Mouse (Mus musculus) layer of hippocampus, postnatal 36 days (tissue): ENCODE data around the gene Tnrc18. TPM values are rescaled to one million over a fixed set of nuclear protein-coding genes. Genes with fewer than 3 reads are reported as not detected.

ENCODE experiments used
- DNase-seq, 2 experiments: peaks; one replicate each; pipeline ENCODE4 v3.0.0; 2022
- total RNA-seq, 2 experiments: library from RNA; stranded (reverse); gene quantifications; 2 replicates each; pipeline ENCODE4 v1.2.3; 2021

Gene Tnrc18
- total RNA-seq, 2 experiments from 2014 or later: 146 to 156 TPM

DNA sequence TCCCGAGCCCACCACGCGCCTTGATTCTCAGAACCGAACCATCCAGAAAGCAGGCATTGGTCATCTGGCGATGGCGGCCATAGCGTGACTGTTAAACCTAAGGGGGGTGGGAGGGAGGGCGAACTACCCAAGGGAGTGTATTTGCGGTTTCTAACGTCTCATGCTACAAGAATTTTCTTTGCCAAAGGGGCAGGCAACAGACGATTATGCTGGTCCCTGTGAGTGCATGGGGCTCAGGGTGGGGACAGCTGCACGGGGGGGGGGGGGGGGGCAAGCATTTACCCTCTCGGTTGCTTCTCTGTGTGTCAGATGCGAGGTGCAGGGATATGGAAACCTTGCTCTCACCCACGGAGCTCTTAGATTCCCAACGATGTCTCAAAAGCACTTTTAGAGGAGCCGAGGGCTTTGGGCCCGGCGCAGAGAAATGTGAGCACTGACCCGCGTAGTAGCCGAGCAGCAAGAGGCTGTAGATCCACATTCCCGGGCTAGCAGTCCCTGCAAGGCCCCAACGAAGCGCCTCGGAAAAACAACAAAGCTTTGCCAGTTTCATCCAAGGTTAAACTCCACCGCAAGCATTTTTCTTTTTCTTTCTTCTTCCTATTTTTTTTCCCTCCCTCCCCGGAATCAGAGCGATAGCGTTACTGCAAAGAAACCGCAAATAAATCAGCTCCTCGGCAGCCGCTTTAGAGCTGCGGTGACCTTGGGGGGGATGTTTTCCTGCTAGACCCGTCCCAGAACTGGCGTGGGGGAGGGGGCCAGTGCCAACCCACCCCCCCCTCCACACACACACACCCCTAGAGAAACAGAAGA, 5.0 kb upstream of the Tnrc18 start:
- DNase-seq: no peak

DNA sequence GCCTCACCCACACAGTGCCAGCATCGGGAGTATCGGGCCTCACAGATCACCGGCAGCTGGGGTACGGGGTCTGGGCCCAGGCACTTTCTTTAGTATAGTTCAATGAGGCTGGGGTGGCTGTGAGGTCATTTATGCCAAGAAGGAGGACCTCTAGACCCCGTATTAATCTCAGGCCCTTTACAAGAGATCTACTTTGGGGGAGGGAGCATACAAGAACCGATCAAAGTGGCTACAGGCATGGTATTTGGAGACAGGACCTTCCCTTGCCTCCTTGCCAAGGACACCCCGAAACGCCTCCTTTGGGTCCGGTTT, 4.5 kb upstream of the Tnrc18 start:
- no peak for DNase-seq

DNA sequence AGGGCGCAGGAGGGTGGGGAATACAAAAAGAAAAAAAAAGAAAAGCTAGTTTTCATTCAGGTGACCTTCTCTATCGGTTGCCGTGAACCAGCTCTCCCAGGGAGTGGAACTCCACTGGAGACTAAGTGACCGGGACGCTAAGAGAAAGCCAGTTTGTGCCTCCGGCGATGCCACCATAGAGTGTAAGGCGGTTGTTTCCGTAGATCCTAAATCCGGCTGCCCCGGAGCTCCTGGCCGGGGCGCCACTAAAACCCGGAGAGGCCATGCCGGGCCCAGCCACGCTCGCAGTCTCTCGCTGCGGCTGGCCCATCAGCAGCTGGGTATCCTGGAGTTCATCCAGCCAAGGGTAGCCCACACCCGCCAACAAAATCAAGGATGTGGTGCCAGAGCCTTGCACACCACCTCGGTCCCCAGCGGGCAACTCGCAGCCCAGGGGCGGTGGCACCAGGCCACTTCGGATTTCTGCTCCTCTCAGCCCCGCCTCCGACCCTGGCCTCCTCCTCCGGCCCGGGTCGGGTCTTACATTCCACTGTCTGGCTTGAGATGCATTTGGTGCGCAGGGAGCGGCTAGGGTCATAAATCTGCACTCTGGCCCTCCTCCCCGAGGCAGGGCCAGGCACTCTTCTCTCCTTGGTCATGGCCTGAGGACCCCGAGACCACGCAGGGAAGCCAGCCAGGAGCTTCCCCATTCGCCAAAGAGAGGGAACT, 4.0 kb upstream of the Tnrc18 start:
- peak; percentile 69 to 77 for DNase-seq

DNA sequence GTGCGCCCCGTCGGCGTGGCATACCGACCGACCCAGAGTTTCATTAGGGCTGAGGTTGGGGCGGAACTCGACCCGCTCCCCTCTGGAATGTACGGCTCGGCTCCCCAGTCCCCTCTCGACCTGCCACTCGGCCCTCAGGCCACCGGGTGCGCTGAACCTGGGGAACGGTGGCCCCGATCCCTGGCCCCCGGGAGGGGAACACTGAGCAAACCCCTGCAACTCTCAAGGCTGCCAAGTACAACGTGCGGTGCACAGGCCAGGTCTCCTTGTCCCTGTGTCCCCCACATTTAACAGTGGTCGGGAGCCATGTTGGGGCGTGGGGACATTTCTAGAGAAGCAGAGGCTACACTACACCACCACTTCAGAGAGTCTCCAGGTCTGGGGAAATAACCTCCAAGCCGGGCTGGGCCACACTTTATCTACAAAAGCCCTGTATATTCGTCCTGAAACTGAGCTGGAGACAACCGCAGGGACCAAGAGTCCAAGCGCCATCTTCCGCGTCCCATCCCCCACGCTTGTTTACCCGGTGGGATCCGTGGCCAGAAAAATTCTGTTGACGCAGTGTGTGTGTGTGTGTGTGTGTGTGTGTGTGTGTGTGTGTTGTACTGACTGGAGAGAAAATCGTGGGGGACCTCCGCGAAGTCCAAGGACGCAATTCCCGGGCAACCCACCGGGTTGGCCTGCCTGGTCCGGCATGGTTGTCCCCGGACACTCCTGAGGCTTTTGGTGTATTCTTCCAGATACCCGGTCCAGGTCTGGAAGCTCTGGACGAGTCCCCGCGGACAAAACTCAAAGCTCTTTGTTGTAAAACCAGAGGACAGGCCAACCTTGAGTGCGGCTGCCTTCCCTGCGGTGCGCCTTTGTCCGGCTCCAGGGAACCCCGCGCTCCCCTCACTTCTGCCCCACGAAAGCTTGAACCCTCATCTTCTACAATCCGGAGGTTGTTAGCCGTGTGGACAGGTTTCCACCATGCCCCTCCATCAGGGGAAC, 3.1 kb upstream of the Tnrc18 start:
- DNase-seq: peak; percentile 67 to 72

DNA sequence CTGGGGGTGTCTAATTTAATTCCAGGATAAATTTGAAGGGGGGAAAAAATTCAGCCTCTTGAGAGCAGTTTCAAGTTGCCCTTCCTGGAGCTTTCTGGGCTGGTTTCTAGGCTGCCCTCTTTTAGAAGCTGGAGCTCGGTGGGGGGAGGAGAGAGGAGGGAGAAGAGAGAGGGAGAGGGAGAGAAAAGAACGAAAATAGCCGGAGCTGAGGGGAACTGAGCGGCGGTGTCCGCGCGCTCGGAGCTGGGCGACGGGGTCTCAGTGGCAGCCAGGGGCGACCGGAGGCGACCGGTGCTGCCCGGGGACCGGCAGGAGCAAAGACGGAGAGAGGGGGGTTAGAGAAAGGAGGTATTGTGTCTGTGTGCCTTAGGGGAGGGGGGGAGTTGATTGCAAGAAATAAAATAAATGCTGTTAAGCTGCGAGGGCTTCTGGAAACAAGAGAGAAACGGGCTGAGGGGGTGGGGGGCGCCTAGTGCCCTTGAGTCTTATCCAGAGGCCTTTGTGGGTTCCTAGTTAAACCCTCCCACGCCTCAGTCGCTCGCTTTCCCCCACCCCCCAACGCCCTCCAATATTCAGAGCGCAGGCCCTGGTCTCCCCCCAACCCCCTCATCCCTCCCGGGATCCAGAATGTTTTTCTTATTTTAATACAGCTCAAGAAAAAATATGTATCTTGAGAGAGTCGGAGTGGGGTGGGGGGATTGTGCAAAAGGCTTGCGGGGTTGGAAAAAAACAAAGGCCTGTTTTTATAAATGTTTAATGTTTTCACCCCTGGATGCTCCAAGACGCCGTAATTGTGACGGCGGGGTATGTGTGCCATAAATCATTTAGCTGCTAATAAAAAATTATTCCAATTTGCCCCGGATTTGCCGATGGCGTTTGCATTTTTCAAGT, 2.2 kb upstream of the Tnrc18 start:
- peak; percentile 72 to 73 for DNase-seq

DNA sequence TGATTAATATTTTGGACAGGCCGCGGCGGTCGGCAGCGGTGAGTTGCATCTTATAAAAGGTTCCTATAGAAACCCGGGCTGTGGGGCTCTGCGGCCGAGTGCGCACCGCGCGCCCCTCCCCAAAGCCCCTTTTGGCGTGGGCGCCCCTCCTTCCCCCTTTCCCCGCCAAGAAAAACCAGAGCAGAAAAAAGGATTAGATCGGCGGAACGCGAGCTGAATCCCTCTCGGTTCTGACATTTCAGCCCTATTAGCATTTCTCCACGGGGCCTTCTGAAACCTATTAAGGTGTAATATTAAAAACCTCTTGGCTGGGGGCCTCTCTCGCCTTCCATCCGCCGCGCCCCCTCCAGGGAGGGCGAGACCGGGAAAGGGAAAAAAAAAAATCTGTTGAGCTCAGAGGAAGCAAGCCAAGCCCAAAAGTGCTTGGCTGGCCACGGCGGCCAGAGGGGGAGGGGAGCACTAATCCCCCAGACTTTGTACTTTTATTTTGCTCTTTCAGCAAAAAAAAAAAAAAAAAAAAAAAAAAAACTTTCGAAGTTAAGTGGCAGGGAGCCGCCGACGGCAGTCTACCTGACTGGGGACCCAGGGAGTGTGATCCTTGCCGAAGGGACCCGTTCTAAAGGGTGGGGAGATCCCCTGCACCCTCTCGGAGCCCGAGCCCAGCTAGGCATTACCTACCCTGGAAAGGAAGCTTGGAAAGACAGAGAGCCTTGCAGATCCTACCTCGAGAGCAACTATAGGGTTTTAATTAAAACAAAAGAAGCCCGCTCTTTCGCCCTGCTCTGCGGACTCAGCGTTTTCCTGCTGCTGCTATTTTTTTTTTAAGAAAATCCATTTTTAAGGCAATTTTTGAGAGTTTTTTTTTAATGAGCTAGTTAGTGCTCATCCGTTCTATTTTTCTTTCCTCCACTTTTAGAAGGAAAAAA, 1.2 kb upstream of the Tnrc18 start:
- peak; percentile 59 to 62 for DNase-seq

DNA sequence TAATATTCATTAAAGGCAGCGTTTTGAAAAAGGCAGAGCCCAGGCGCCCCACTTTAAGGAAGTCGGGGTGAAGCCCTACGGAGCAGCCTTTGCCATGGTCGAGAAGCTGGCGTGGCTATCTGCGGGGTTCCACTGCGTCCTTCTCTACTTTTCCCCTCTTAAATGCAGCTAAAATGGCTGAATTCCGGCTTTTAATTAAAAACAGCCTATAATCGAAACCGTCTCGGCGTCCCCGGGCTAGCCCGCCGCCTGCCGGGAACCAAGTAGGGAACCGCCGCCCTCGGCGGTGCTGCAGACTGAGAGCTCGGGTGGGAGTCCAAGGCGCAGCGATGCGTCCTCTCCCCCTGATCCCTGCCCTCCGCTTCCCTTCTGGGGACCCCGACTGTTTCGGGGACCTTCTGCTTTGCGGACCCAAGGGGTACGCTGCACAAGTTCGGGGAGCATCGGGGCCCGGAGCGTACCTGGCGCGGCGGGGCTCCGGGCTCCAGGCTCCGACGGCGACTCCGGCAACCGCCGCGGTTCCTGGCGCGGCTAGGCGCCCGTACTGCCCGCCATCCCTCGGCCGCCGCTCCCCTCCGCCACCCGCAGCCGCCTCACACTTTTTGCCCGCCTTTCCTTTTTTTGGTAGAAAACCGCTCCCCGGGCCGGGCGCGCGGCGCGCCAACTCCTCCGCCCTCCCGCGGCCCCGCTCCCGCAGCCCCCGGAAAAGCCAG, 495 bp downstream of the Tnrc18 start:
- peak; percentile 80 to 82 for DNase-seq

DNA sequence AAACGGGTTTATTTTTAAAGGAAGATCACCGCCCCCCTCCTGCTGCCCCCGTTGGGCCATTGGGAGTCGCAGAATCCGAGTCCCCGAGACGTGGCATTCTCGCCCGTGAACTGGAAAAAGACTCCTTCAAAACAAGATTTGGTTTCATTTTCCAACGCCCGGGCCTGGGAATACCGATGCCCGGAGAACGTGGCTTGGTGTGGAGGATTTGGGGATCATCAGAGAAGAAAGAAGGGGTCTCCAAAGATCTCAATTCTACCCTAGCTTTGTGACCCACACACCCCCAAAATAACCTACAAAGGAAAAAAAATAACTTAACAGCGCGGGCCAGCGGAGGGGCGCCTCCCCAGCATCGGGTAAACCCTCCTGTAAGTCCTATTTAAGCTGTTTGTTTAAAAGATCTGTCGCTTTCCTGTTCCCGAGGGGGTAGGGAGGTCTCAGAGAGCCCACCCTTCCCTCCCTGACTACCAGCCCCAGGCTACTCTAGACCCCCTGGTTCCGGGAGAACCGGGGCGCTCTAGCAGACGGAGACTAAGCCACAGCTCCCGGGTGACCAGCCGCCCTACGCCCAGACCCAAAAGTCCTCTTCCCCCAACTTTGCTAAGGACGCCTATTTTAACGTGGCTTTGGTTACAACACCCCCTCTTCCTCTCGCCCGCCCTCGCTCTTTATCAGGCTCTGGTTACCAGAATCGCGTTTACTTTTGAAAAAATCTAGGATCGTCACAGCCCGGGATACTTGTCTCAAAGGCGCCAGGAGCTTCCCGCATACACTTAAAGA, 1.2 kb downstream of the Tnrc18 start:
- peak; percentile 35 to 43 for DNase-seq

DNA sequence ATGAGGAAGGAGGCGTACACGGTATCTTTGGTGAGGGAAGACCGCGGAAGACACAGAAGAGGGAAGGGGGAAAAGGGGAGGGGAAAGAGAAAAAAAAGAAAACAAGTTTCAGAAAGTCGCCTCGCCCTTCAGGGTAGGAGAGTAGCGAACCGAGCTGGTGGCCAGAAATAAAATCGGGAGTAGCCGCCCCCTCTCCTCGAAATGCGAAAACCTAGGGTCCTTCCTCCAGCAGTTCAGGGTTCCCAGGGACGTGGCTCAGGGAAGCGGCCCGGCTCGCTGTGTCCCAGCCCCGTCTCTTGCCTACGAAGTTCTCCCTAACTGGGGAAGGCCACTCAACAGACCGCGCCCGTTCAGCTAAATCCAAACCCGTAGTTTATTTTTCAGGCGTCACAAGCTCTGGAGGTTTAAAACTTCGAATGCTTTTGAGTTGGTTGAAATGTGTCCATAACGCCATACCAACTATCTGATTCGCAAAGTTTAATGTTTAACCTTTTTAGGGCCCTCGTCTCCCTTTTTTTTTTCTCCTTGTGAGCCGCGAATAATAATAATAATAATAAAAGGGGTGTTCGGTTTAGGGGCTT, 2.0 kb downstream of the Tnrc18 start:
- peak in 1 of 2 experiments; percentile 48 for DNase-seq

DNA sequence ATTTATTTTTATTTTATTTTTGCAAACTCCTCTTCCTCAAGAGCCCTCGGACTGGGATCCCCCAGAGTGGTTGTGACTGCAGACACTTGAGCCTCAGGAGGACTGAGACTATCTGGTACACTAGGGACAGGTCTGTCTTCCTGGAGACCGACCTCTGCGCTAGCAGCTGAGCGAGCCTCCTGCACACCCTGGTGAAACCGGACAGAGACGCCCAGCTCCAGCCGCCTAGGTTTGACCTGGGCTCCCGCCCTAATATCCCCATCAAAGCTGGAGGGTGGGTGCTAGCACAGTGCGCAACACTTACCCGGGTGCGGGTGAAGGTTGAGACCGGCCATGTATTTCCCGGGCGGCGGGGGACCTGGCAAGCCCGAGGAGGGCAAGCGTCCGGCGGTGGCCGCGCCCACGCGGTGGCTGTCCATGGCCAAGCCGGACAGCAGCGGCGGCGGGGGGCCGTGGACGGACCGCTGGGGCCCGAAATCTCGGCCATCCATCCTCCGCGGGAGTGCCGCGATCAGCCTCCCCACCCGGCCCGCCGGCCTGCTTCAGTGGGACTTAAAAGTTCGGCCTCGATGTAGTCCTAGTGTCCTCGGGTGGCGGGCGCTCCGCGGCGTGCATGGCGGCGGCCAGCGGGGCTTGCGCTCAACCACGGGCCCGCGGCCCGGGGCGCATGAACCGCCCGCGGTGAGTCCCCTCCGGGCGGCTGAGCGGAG, 2.6 kb downstream of the Tnrc18 start:
- DNase-seq: peak; percentile 34 to 38

DNA sequence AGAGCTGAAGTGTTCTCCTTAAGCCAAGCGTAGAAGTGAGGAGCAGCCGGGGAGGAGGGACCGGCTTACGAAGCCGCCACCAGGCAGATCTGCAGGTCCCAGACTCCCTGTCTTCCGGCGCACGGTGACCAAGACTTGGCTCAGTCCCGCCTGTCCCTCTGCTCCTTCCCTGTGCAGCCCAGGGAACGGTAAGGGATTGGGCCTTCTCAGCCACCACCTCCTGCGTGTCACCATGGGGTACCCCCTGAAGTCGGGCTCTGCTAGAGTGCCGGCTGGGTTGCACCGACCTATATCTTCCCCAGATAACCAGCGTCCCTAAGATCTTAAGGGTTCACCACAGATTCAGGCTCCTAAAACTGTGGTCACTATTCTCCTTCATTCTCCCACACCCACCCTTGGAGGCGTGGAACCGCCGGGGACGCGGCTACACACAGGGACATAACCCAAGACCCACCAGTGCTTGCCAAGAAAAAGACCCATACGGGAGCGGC, 3.3 kb downstream of the Tnrc18 start:
- DNase-seq: peak; percentile 40 to 44

DNA sequence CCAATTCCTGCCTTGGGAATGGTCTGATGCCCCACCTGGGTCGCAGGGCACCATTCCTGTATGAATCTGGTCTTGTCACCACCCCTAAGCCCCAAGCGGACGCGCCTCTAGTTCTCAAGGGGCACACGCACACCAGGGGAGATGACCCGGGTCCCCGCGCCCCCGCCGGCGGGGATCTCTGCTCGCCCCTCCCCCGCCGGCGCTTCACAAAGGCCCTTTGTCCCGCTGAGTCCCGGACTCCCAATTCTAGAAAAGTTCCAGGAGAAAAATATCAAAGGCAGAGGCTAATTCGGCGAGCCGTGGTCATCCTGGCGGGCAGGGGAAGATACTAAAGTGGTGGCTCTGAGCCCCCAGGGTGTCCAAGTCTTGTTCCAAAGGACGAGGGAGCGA, 3.7 kb downstream of the Tnrc18 start:
- no peak for DNase-seq

DNA sequence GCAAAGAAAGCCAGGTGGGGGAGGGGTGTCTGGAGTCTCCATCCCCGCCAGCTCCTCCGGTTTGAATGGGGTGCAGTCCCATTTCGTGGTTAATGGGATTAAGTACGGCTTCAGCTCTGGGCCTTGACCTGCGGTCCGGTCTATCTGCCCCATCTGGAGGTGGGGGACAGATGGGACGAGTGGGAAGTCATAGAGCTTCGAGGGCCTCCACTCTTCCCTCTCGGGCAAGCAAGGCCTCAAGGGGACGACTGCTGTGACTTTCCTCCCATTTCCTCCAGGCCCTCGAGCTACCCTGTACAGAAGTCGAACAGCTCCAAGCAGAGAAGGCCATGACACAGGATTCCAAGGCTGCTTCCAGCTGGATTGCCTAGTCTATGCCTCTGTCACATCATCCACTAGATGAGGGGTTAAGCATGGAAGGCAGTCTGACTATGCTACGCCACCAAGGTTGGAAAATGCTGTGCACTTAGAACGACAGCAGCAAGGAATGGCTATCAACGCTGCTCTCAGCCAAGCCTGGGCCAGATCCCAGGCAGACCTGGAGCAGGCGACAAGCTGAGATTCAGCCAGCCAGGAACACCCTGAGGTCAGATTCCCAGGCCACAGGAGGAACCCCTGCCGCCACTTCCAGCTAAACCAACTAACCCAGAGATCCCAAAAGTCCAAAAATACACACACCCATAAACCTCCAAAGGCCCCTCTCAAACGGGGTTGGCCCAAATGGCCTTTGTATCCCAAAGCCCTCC, 4.3 kb downstream of the Tnrc18 start:
- DNase-seq: peak; percentile 46 to 47

DNA sequence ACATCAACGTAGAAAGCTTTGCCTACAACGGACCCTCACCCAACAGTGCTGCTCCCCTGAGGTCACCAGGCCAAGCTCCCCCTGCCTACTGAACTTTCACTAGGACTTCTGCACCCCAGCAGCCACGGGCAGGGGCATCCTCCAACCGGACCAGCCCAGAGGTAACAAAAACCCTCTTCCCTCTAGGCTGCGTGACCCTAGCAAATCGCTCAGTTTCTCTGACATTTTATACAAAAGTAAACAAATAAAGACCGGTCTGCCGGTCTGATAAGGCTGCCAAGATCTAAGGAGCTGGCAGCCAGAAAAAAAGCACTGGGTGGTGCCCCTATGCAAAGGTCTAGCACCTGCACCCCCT, 4.9 kb downstream of the Tnrc18 start:
- no peak for DNase-seq

DNA sequence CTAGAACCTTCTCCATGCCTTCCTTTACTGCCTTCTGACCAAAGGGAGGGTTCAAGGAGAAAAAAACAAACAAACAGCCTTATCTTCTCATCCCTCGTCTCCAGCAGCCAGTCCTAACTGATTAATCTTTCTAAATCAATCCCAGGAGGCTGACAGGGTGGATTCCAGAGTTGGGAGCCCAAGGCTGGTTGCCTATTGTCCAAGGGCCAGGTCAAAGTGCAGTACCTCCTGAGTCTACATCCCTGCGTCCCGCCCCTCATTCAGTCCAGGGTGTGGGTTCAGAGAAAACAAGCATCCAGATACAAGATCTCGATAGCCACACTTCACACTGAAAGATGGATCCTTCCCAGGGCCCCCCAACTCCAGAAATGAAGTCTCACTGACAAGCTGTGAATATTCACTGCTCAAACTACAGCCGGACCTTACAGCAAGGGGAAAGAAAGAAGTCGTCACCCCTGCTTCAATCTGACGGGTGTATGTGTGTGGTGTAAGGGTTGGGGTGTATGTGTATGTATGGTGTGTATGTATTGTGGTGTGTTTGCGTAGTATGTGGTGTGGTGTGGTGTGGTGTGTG, 5.5 kb downstream of the Tnrc18 start:
- DNase-seq: no peak

DNA sequence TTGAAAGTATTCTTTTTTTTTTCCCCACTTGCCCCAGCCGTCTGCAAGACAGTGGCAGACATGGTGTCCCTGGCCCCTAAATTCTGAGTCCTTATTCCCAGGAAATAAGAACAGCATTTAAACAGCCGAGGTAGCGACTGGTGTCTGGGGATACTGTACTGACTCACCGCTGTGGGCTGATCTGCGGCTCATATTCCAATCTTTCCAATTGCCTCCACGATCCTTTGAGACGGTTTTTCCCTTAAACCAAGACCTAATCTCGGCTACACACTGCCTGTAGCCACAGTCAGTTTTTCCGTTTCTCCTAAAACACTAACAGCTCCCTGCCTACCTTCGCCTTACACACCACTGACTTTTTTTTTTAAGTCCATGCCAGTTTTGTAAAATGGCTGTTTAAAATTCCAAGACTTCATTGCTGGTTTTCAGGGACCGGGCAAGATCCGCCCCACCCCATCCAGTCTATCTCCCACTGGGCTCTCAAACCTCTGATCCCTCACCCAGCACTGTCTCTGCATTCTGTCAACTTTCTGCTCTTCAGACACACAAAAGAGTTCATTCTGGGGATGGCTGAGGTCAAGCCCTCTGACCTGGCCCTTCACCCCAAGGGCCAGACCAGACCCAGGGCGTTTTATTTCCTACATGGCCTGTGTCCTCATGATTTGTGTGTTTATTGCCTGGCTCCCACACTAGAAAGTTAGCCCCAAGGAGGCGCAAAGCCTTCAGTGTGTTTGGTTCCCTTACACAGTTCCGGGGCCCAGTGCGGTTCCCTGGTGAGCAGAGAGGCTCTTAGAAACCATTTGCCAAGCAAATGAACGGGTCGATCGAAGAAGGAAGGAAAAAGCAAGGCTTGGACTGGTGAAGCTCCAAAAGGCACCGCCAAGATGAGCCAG, 6.5 kb downstream of the Tnrc18 start:
- no peak for DNase-seq
